Mouse (Mus musculus): ENCODE measurements around the gene BC037034. TPM values are rescaled to one million over a fixed set of nuclear protein-coding genes. Genes with fewer than 3 reads are reported as not detected.

BC037034 gene
- polyA plus RNA-seq (2012; fragmentation: generic; extraction: Trizol): 6.7 TPM

- peak within 1 kb of the TSS; percentile 82 for H3ac ChIP-seq (ENCODE audit: control insufficient read depth, insufficient read length)
- TF ChIP-seq CEBPB (IDR thresholded peaks at IDR 0.05; ENCODE audit: insufficient read depth, poor library complexity, severe bottlenecking): no peak
- peak; percentile 84 for TF ChIP-seq POLR2AphosphoS2 (IDR thresholded peaks at IDR 0.05; ENCODE audit: insufficient read length, low read depth)
- no peak for TF ChIP-seq TCF3 (IDR thresholded peaks at IDR 0.05; ENCODE audit: insufficient read length, low read depth)
- peak; percentile 78 for TF ChIP-seq POLR2A (IDR thresholded peaks at IDR 0.05; ENCODE audit: insufficient read length, low read depth)
- peak within 1 kb of the TSS; percentile 60 for H3K4me3 ChIP-seq
- no peaks in the 10 kb centered on the region for H3K27me3 ChIP-seq (ENCODE audit: control insufficient read depth, insufficient read depth, insufficient read length)
- peaks cover 8% of the 10 kb centered on the region for H3K79me2 ChIP-seq (ENCODE audit: control insufficient read depth, insufficient read depth)
- no peaks in the 10 kb centered on the region for H3K36me3 ChIP-seq (ENCODE audit: control insufficient read depth, insufficient read depth)
- H3K4me2 ChIP-seq (ENCODE audit: low read depth): peak within 1 kb of the TSS; percentile 98
Observed at GRCm38 (mm10) chr5:138263260-138264206, at the start of gene BC037034. Gene BC037034, minus strand, starts transcription at chr5:138264033.

- H3K36me3 ChIP-seq (ENCODE audit: control insufficient read depth, insufficient read depth): no peaks in the 10 kb centered on the region
- no peak for TF ChIP-seq POLR2A (IDR thresholded peaks at IDR 0.05; ENCODE audit: insufficient read length, low read depth)
- TF ChIP-seq REST (IDR thresholded peaks at IDR 0.05; ENCODE audit: insufficient read depth, insufficient read length): no peak
- no peak for TF ChIP-seq CEBPB (IDR thresholded peaks at IDR 0.05; ENCODE audit: insufficient read depth, poor library complexity, severe bottlenecking)
- TF ChIP-seq E2F4 (IDR thresholded peaks at IDR 0.05; ENCODE audit: insufficient read depth): no peak
- TF ChIP-seq TCF12 (IDR thresholded peaks at IDR 0.05; ENCODE audit: insufficient read depth, poor library complexity, severe bottlenecking): no peak
- no peaks in the 10 kb centered on the region for H3K79me2 ChIP-seq (ENCODE audit: control insufficient read depth, insufficient read depth)
- H3ac ChIP-seq (ENCODE audit: control insufficient read depth, insufficient read length): no peak overlapping the region
- no peak overlapping the region for H3K4me2 ChIP-seq (ENCODE audit: low read depth)
- no peaks in the 10 kb centered on the region for H3K27me3 ChIP-seq (ENCODE audit: control insufficient read depth, insufficient read depth, insufficient read length)
- H3K4me3 ChIP-seq: no peak overlapping the region
Observed at GRCm38 (mm10) chr5:138312795-138313194, 49.0 kb upstream of the BC037034 start.

- Histone ChIP-seq H3K27me3 (ENCODE audit: control insufficient read depth, insufficient read depth, insufficient read length) (peaks cover 17% of the 10 kb centered on the region), H3ac (ENCODE audit: control insufficient read depth, insufficient read length) (no peak overlapping the region), H3K4me3 (no peak overlapping the region), H3K79me2 (ENCODE audit: control insufficient read depth, insufficient read depth) (no peaks in the 10 kb centered on the region), H3K4me2 (ENCODE audit: low read depth) (no peak overlapping the region), H3K36me3 (ENCODE audit: control insufficient read depth, insufficient read depth) (no peaks in the 10 kb centered on the region)
- TF ChIP-seq SRF (IDR thresholded peaks at IDR 0.05; ENCODE audit: control insufficient read depth, insufficient read length, low read depth): no peak
Observed at GRCm38 (mm10) chr5:138299613-138300012, 35.8 kb upstream of the BC037034 start.

- Histone ChIP-seq H3K4me2 (ENCODE audit: low read depth) (no peak overlapping the region), H3ac (ENCODE audit: control insufficient read depth, insufficient read length) (no peak overlapping the region), H3K4me3 (no peak overlapping the region), H3K36me3 (ENCODE audit: control insufficient read depth, insufficient read depth) (no peaks in the 10 kb centered on the region), H3K79me2 (ENCODE audit: control insufficient read depth, insufficient read depth) (no peaks in the 10 kb centered on the region), H3K27me3 (ENCODE audit: control insufficient read depth, insufficient read depth, insufficient read length) (peaks cover under 1% of the 10 kb centered on the region)
- TF ChIP-seq MYOG (IDR thresholded peaks at IDR 0.05; ENCODE audit: control insufficient read depth in 1 of 3, insufficient read depth in 1 of 3, insufficient read length in 2 of 3, low read depth in 2 of 3): no peak
- TF ChIP-seq TCF12 (IDR thresholded peaks at IDR 0.05; ENCODE audit: insufficient read depth, poor library complexity, severe bottlenecking): no peak
- no peak for TF ChIP-seq USF1 (IDR thresholded peaks at IDR 0.05; ENCODE audit: low read depth)
- TF ChIP-seq TCF3 (IDR thresholded peaks at IDR 0.05; ENCODE audit: insufficient read length, low read depth): no peak
- TF ChIP-seq MYOD1 (IDR thresholded peaks at IDR 0.05; ENCODE audit: control insufficient read depth in 1 of 3, insufficient read length in 2 of 3, low read depth in 2 of 3): no peak
Observed at GRCm38 (mm10) chr5:138294158-138294557, 30.3 kb upstream of the BC037034 start.

GRCm38 (mm10) chr5:138291638-138292037 lies 27.8 kb upstream of the BC037034 start:
- no peak for TF ChIP-seq POLR2A (IDR thresholded peaks at IDR 0.05; ENCODE audit: insufficient read length, low read depth)
- TF ChIP-seq CEBPB (IDR thresholded peaks at IDR 0.05; ENCODE audit: insufficient read depth, poor library complexity, severe bottlenecking): no peak
- no peak for TF ChIP-seq SRF (IDR thresholded peaks at IDR 0.05; ENCODE audit: control insufficient read depth, insufficient read length, low read depth)
- TF ChIP-seq TCF12 (IDR thresholded peaks at IDR 0.05; ENCODE audit: insufficient read depth, poor library complexity, severe bottlenecking): no peak
- no peak for TF ChIP-seq MYOG (IDR thresholded peaks at IDR 0.05; ENCODE audit: control insufficient read depth in 1 of 3, insufficient read depth in 1 of 3, insufficient read length in 2 of 3, low read depth in 2 of 3)
- TF ChIP-seq E2F4 (IDR thresholded peaks at IDR 0.05; ENCODE audit: insufficient read depth): no peak
- TF ChIP-seq USF1 (IDR thresholded peaks at IDR 0.05; ENCODE audit: low read depth): no peak
- TF ChIP-seq TCF3 (IDR thresholded peaks at IDR 0.05; ENCODE audit: insufficient read length, low read depth): no peak
- TF ChIP-seq REST (IDR thresholded peaks at IDR 0.05; ENCODE audit: insufficient read depth, insufficient read length): no peak
- no peak for TF ChIP-seq MAX (IDR thresholded peaks at IDR 0.05; ENCODE audit: low read depth)
- TF ChIP-seq MYOD1 (IDR thresholded peaks at IDR 0.05; ENCODE audit: control insufficient read depth in 1 of 3, insufficient read length in 2 of 3, low read depth in 2 of 3): no peak
- TF ChIP-seq POLR2AphosphoS2 (IDR thresholded peaks at IDR 0.05; ENCODE audit: insufficient read length, low read depth): no peak
- no peak overlapping the region for H3K4me2 ChIP-seq (ENCODE audit: low read depth)
- no peak overlapping the region for H3ac ChIP-seq (ENCODE audit: control insufficient read depth, insufficient read length)
- H3K79me2 ChIP-seq (ENCODE audit: control insufficient read depth, insufficient read depth): no peaks in the 10 kb centered on the region
- H3K36me3 ChIP-seq (ENCODE audit: control insufficient read depth, insufficient read depth): no peaks in the 10 kb centered on the region
- H3K4me3 ChIP-seq: no peak overlapping the region
- H3K27me3 ChIP-seq (ENCODE audit: control insufficient read depth, insufficient read depth, insufficient read length): no peaks in the 10 kb centered on the region
